In genomic region chr4:48546568-48547496, GRCm38 (mm10) we compare ENCODE assay signal across 10 mouse cellular contexts. TPM values are rescaled to one million over a fixed set of nuclear protein-coding genes. Genes with fewer than 3 reads are reported as not detected.
DNase-seq lines count a peak whose midpoint lies in the region; ATAC-seq and TF ChIP-seq lines count a peak whose summit lies in the region.
"Had no signal": no experiment of that assay in that cellular context is flagged by ENCODE, and none has a peak within 500 bp of the region (broad histone marks: within the 10 kb centered on the region; RNA-seq: fewer than 3 reads in every experiment).

No protein-coding gene starts in this region.

- 26% methylated on average over 9 of the region's 9 CpGs for WGBS in forebrain, postnatal 0 days
- 14% methylated on average over 9 of the region's 9 CpGs for WGBS in midbrain, embryonic 13.5 days

- no peak overlapping the region for H3K9ac ChIP-seq in ES-Bruce4 (ENCODE audit: low read depth, poor library complexity, severe bottlenecking)
- H3K9ac ChIP-seq in forebrain, postnatal 0 days = peak overlapping the region; percentile 31
- peak overlapping the region; percentile 59 for H3K9ac ChIP-seq in midbrain, embryonic 13.5 days (replicated peaks)
- H3K9ac ChIP-seq: lung, embryonic 15.5 days had no signal

- no peaks in the 10 kb centered on the region for H3K9me3 ChIP-seq in ES-Bruce4 (replicated peaks; ENCODE audit: control insufficient read depth, insufficient read depth, low read length, poor library complexity, severe bottlenecking)
- no peaks in the 10 kb centered on the region for H3K9me3 ChIP-seq in forebrain, postnatal 0 days (ENCODE audit: low read length)
- H3K9me3 ChIP-seq in midbrain, embryonic 13.5 days = no peaks in the 10 kb centered on the region
- H3K9me3 ChIP-seq: lung, embryonic 15.5 days had no signal

- H3K27me3 ChIP-seq in ES-Bruce4 (ENCODE audit: control insufficient read depth, insufficient read depth, low read length, poor library complexity, severe bottlenecking) = no peaks in the 10 kb centered on the region
- no peaks in the 10 kb centered on the region for H3K27me3 ChIP-seq in forebrain, postnatal 0 days (ENCODE audit: insufficient read depth, low read length)
- H3K27me3 ChIP-seq in midbrain, embryonic 13.5 days = no peaks in the 10 kb centered on the region
- H3K27me3 ChIP-seq: lung, embryonic 15.5 days had no signal

- no peak overlapping the region for H3K4me2 ChIP-seq in forebrain, postnatal 0 days (ENCODE audit: low read depth)
- peak overlapping the region; percentile 29 for H3K4me2 ChIP-seq in midbrain, embryonic 13.5 days (replicated peaks)
- H3K4me2 ChIP-seq: lung, embryonic 15.5 days had no signal

- no peak for TF ChIP-seq CTCF in ES-Bruce4 (IDR thresholded peaks at IDR 0.05; ENCODE audit: low read depth, low read length)
- no peak for TF ChIP-seq CTCF in forebrain, postnatal 0 days (IDR thresholded peaks at IDR 0.05; ENCODE audit: low read depth)

- no peak for TF ChIP-seq POLR2A in ES-Bruce4 (IDR thresholded peaks at IDR 0.05; ENCODE audit: insufficient read depth, low read length)

- H3K27ac ChIP-seq in ES-Bruce4 (ENCODE audit: insufficient read depth, low read length) = 0 out of 2 replicates have a peak overlapping the region, but pooled peaks have one; percentile 2
- H3K27ac ChIP-seq in forebrain, postnatal 0 days (ENCODE audit: low read depth, low read length) = no peak overlapping the region
- H3K27ac ChIP-seq in midbrain, embryonic 13.5 days = peak overlapping the region; percentile 83
- H3K27ac ChIP-seq: lung, embryonic 15.5 days had no signal

- peak; percentile 46 for DNase-seq in embryo, embryonic 11 days
- peak; percentile 23 for DNase-seq in forebrain, postnatal 0 days
- no peak for DNase-seq in ovary, postnatal 14 days (ENCODE audit: low spot score)
- no peak for DNase-seq in adrenal gland, postnatal 36 days
- DNase-seq in spleen, postnatal 14 days (ENCODE audit: low spot score in 2 of 2) = no peak
- DNase-seq: kidney, adult 2 months had no signal

- H3K4me1 ChIP-seq in ES-Bruce4 (ENCODE audit: control insufficient read depth, insufficient read depth, low read length) = peaks cover 10% of the 10 kb centered on the region
- H3K4me1 ChIP-seq in forebrain, postnatal 0 days (ENCODE audit: insufficient read depth) = peaks cover 32% of the 10 kb centered on the region
- H3K4me1 ChIP-seq in midbrain, embryonic 13.5 days (replicated peaks) = peaks cover 78% of the 10 kb centered on the region

- no peaks in the 10 kb centered on the region for H3K36me3 ChIP-seq in ES-Bruce4 (ENCODE audit: control insufficient read depth, insufficient read depth, low read length, poor library complexity, severe bottlenecking)
- H3K36me3 ChIP-seq in forebrain, postnatal 0 days (ENCODE audit: insufficient read depth) = no peaks in the 10 kb centered on the region
- peaks cover 4% of the 10 kb centered on the region; the same call in 1 of the 2 replicates for H3K36me3 ChIP-seq in midbrain, embryonic 13.5 days

- ATAC-seq in forebrain, postnatal 0 days = peak; percentile 62
- ATAC-seq in midbrain, embryonic 13.5 days = peak; percentile 83
- no peak for ATAC-seq in inflammation-experienced regulatory T-cells, adult 6 months

- H3K4me3 ChIP-seq in ES-Bruce4 (ENCODE audit: low read depth, low read length) = no peak overlapping the region
- no peak overlapping the region for H3K4me3 ChIP-seq in forebrain, postnatal 0 days (ENCODE audit: low read depth, low read length)
- H3K4me3 ChIP-seq in midbrain, embryonic 13.5 days (replicated peaks) = no peak overlapping the region
- H3K4me3 ChIP-seq: lung, embryonic 15.5 days had no signal

- TF ChIP-seq EP300 in ES-Bruce4 (IDR thresholded peaks at IDR 0.05; ENCODE audit: insufficient read depth, low read depth, low read length) = no peak

RNA-seq across cellular contexts. Expression of gene Msantd3, which starts 7.1 kb away (rescaled TPM):
- 29.2 and 34.9 TPM in 2 replicates for polyA plus RNA-seq in ES-Bruce4 (2011; ENCODE audit: insufficient read depth, insufficient read length, low read depth, missing spikeins)
- total RNA-seq in forebrain, postnatal 0 days (2014; rRNA removed) = 51.1 and 52.9 TPM in 2 replicates
- 36.3 and 43.8 TPM in 2 replicates for polyA plus RNA-seq in forebrain, postnatal 0 days (2015; fragmentation: Nextera tagmentation; extraction: Ambion mirVana)
- 45.6 and 50.3 TPM in 2 replicates for polyA plus RNA-seq in midbrain, embryonic 13.5 days (2015; fragmentation: Nextera tagmentation; extraction: Ambion mirVana)
- not detected for polyA plus RNA-seq in inflammation-experienced regulatory T-cells, adult 6 months (2017; shearing (Covaris generic))
- total RNA-seq in adrenal gland, postnatal 36 days (2021) = 10 to 100 TPM; 16.7 to 17.0 TPM

RNA-seq across cellular contexts. Expression of gene Tmeff1, which starts 38.1 kb away (rescaled TPM):
- 158 and 167 TPM in 2 replicates for polyA plus RNA-seq in ES-Bruce4 (2011; ENCODE audit: insufficient read depth, insufficient read length, low read depth, missing spikeins)
- 331 and 345 TPM in 2 replicates for total RNA-seq in forebrain, postnatal 0 days (2014; rRNA removed)
- 189 and 202 TPM in 2 replicates for polyA plus RNA-seq in forebrain, postnatal 0 days (2015; fragmentation: Nextera tagmentation; extraction: Ambion mirVana)
- 196 and 263 TPM in 2 replicates for polyA plus RNA-seq in midbrain, embryonic 13.5 days (2015; fragmentation: Nextera tagmentation; extraction: Ambion mirVana)
- polyA plus RNA-seq in inflammation-experienced regulatory T-cells, adult 6 months (2017; shearing (Covaris generic)) = not detected
- 10 to 100 TPM in 1 of 2 experiments, 1 to 10 TPM in 1; 9.3 to 14.4 TPM for total RNA-seq in adrenal gland, postnatal 36 days (2021)

Comparison
In these comparisons a context has a peak if more than half of its experiments do, and no peak if none do; other contexts are left out.
1. DNase-seq: peak in embryo, embryonic 11 days (single experiment) and forebrain, postnatal 0 days (single experiment); none in ovary, postnatal 14 days (single experiment), adrenal gland, postnatal 36 days (0 of 2) and spleen, postnatal 14 days (0 of 2).
2. RNA of gene Msantd3, which starts 7.1 kb away (polyA plus RNA-seq): 45.6 to 50.3 TPM in midbrain, embryonic 13.5 days, 36.3 to 43.8 TPM in forebrain, postnatal 0 days and 29.2 to 34.9 TPM in ES-Bruce4; not detected in inflammation-experienced regulatory T-cells, adult 6 months; every median in the first group is over 10 times any median in the second.
3. RNA of gene Tmeff1, which starts 38.1 kb away (polyA plus RNA-seq): 196 to 263 TPM in midbrain, embryonic 13.5 days, 189 to 202 TPM in forebrain, postnatal 0 days and 158 to 167 TPM in ES-Bruce4; not detected in inflammation-experienced regulatory T-cells, adult 6 months; every median in the first group is over 100 times any median in the second.